Mouse (Mus musculus) testis, adult 2 months (tissue): ENCODE data around the gene Tgfbr2.

ENCODE experiments used
- CTCF ChIP-seq: fragments of 200-500 bp; IDR thresholded peaks from 2 replicates; pipeline ENCODE4 v1.5.1; 2012; ENCODE audit warnings: low read depth, mild to moderate bottlenecking, inconsistent platforms, low read length, moderate library complexity; ENCODE audit not compliant: control insufficient read depth, insufficient read depth, insufficient replicate concordance
- POLR2A ChIP-seq: fragments of 200-500 bp; IDR thresholded peaks from 2 replicates; pipeline ENCODE4 v1.6.1; 2012; ENCODE audit warnings: low read depth, mild to moderate bottlenecking, inconsistent platforms, low read length, moderate library complexity; ENCODE audit not compliant: control insufficient read depth

- TF ChIP-seq CTCF (no peak), POLR2A (no peak)
These were observed 83.9 kb downstream of the Tgfbr2 start for GRCm38 (mm10) chr9:116091101-116091841.
